Mouse (Mus musculus) colon, adult 2 months (tissue): ENCODE measurements around the gene Olfr472. TPM values are rescaled to one million over a fixed set of nuclear protein-coding genes. Genes with fewer than 3 reads are reported as not detected.

ENCODE experiments used
- polyA plus RNA-seq: library from polyadenylated mRNA; depleted of rRNA; stranded (reverse); fragments of >200 nt; gene quantifications from 2 replicates; pipeline ENCODE4 v1.2.3, GENCODE M21; 2012; rRNA removed

Olfr472 gene
- polyA plus RNA-seq: not detected in 2 replicates

DNA sequence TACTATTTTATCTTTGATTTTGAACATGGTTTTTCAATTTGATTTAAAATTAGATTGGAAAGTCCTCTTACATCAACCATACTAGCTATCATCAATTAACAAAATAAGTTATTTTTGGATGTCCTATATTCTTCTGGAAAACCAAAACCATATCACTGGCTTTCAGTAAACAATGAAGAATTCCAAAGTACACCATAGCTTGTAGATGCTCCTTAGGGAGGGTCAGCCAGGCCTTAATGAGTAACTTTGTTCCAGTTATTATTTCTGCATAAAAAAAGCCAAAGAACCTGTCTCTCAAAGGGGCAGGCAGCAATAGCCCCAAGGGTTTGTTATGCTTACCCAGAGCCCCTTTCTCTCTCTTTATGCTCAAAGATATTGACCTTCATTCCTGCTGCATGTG lies at the start of gene Olfr472:
Gene Olfr472, plus strand, starts transcription at position 301 of the 400 bp plus-strand sequence.

DNA sequence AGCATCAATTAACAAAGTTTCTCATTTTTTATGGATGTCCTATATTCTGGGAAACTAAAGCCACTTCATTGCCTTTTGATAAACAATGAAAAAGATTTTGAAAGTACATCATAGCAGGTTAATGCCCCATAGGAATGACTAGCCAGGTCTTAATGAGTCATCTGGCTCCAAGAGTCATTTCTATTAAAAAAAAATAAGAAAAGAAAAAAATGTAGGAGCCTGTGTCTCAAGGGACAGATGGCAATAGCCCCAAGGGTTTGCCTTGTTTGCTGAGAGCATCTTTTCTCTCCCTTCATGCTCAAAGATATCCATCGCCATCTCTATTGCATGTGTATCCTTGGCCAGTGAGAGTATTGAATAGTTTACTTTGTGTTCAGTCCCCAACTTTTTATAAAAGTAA lies 32.4 kb downstream of the Olfr472 start, which contains the start of gene Olfr473:
Gene Olfr473, plus strand, starts transcription at position 301 of the 400 bp plus-strand sequence.

DNA sequence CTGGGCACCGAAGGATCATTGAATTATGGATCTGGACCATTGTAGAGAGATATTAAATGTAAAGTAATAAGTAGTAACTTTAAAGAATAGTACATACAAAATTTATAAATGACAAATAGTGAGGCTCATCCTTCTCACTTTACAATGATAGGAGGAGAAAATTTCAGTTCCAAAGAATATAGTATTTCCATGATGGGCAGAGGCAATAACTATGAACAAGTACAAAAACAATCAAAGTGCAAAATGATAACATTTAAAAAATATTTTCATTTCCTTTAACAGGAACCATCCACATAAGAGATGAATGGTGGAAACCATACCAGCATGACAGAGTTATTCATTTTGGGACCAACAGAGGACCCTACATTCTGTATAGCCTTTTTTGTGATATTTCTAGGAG lies 56.6 kb downstream of the Olfr472 start, which contains the start of gene Olfr474:
Gene Olfr474, plus strand, starts transcription at position 301 of the 400 bp plus-strand sequence.

Other genes with a start within 250 kb of the Olfr472 start
- not detected in 2 replicates for gene Cyb5r2, start 139.9 kb upstream of the Olfr472 start, polyA plus RNA-seq
- gene Ovch2, start 96.7 kb upstream of the Olfr472 start, polyA plus RNA-seq: not detected in 2 replicates
- not detected in 2 replicates for gene Olfr467, start 85.6 kb upstream of the Olfr472 start, polyA plus RNA-seq
- not detected in 2 replicates for gene Olfr469, start 72.4 kb upstream of the Olfr472 start, polyA plus RNA-seq
- not detected in 2 replicates for gene Olfr470, start 50.4 kb upstream of the Olfr472 start, polyA plus RNA-seq
- gene Olfr473, start 32.5 kb downstream of the Olfr472 start, polyA plus RNA-seq: not detected in 2 replicates
- gene Olfr474, start 56.7 kb downstream of the Olfr472 start, polyA plus RNA-seq: not detected in 2 replicates
- gene Olfr476, start 66.9 kb downstream of the Olfr472 start, polyA plus RNA-seq: not detected in 2 replicates
- not detected in 2 replicates for gene Olfr477, start 88.8 kb downstream of the Olfr472 start, polyA plus RNA-seq
- not detected in 2 replicates for gene Olfr478, start 136.1 kb downstream of the Olfr472 start, polyA plus RNA-seq
- not detected in 2 replicates for gene Olfr479, start 152.8 kb downstream of the Olfr472 start, polyA plus RNA-seq
- not detected in 2 replicates for gene Olfr480, start 169.4 kb downstream of the Olfr472 start, polyA plus RNA-seq
- gene Olfr481, start 182.0 kb downstream of the Olfr472 start, polyA plus RNA-seq: not detected in 2 replicates
- gene Olfr482, start 199.7 kb downstream of the Olfr472 start, polyA plus RNA-seq: not detected in 2 replicates
- gene Olfr483, start 202.9 kb downstream of the Olfr472 start, polyA plus RNA-seq: not detected in 2 replicates
- gene Olfr484, start 229.5 kb downstream of the Olfr472 start, polyA plus RNA-seq: not detected in 2 replicates